Mouse (Mus musculus) embryonic facial prominence, embryonic 15.5 days (tissue): ENCODE data around the gene Ropn1l. TPM values are rescaled to one million over a fixed set of nuclear protein-coding genes. Genes with fewer than 3 reads are reported as not detected.

ENCODE experiments used
- ATAC-seq: fragments of 200-750 bp; cut with Nextera tagmentation; 2 replicates; pipeline ENCODE4 v1.8.0; 2017; ENCODE audit warnings: low read depth, moderate TSS enrichment; ENCODE audit not compliant: insufficient number of reproducible peaks, low FRiP score, low TSS enrichment
- H3K27ac ChIP-seq: fragments of 300-500 bp; sonication (generic); replicated peaks from 2 replicates; pipeline ENCODE4 v1.5.1; 2015; ENCODE audit warnings: mild to moderate bottlenecking, inconsistent platforms
- H3K27me3 ChIP-seq: fragments of 300-500 bp; sonication (generic); 2 replicates; pipeline ENCODE4 v1.6.1; 2015; ENCODE audit warnings: inconsistent platforms
- H3K36me3 ChIP-seq: fragments of 300-500 bp; sonication (generic); 2 replicates; pipeline ENCODE4 v1.6.1; 2015; ENCODE audit warnings: mild to moderate bottlenecking, inconsistent platforms
- H3K4me1 ChIP-seq: fragments of 300-500 bp; sonication (generic); 2 replicates; pipeline ENCODE4 v1.6.1; 2015; ENCODE audit warnings: inconsistent platforms
- H3K4me2 ChIP-seq: fragments of 300-500 bp; sonication (generic); replicated peaks from 2 replicates; pipeline ENCODE4 v1.6.1; 2015; ENCODE audit warnings: mild to moderate bottlenecking, inconsistent platforms
- H3K4me3 ChIP-seq: fragments of 300-500 bp; sonication (generic); replicated peaks from 2 replicates; pipeline ENCODE4 v1.5.1; 2015; ENCODE audit warnings: mild to moderate bottlenecking, inconsistent platforms
- H3K9ac ChIP-seq: fragments of 300-500 bp; sonication (generic); 2 replicates; pipeline ENCODE4 v1.6.1; 2015; ENCODE audit warnings: inconsistent platforms
- H3K9me3 ChIP-seq: fragments of 300-500 bp; sonication (generic); replicated peaks from 2 replicates; pipeline ENCODE4 v1.6.1; 2016; ENCODE audit warnings: inconsistent platforms
- WGBS: fragments of 180-500 bp; shearing (Covaris S2); methylation state at CpG from one replicate; pipeline ENCODE4 v1.1.7; 2015; 5-methylcytosine and 5-hydroxymethylcytosine counted together
- polyA plus RNA-seq: library from polyadenylated mRNA; unstranded; fragments of >200 nt; fragmentation: Nextera tagmentation; extraction: Ambion mirVana; gene quantifications from 2 replicates; pipeline ENCODE4 v1.2.1, GENCODE M21; 2015

Gene Ropn1l
- polyA plus RNA-seq, 1 experiment from 2014 or later = 5.8 TPM

DNA sequence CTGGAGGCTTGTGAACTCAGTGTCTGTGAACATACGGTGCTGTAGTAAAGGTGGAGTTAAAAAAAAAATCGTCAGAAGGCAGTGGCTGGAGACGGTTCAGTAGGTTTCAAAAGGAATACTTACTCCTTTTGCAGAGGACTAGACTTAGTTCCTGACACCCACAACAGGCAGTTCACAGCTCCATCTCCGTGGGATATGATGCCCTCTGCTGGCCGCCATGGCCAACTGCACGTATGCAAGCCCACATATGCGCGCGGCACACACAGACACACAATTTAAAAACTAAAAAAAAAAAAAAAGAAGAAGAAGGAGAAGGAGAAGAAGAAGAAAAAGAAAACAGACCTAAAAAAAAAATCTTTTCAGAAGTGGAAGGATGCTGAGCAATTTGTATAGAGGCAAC lies 34.5 kb downstream of the Ropn1l start:
- no peak overlapping the region for H3K9ac ChIP-seq
- WGBS = 37% methylated on average over 9 of the region's 9 CpGs
- H3K4me2 ChIP-seq = no peak overlapping the region
- H3K27me3 ChIP-seq = no peaks in the 10 kb centered on the region
- no peaks in the 10 kb centered on the region for H3K4me1 ChIP-seq
- no peak for ATAC-seq
- H3K4me3 ChIP-seq = no peak overlapping the region
- H3K27ac ChIP-seq = no peak overlapping the region
- no peaks in the 10 kb centered on the region for H3K36me3 ChIP-seq
- H3K9me3 ChIP-seq = no peaks in the 10 kb centered on the region

GRCm38 (mm10) chr15:31418686-31419024 lies 34.9 kb downstream of the Ropn1l start:
- H3K27me3 ChIP-seq = no peaks in the 10 kb centered on the region
- H3K4me2 ChIP-seq = no peak overlapping the region
- WGBS = 35% methylated on average over 7 of the region's 7 CpGs
- H3K4me3 ChIP-seq = no peak overlapping the region
- no peak overlapping the region for H3K9ac ChIP-seq
- no peak overlapping the region for H3K27ac ChIP-seq
- no peak for ATAC-seq
- H3K4me1 ChIP-seq = no peaks in the 10 kb centered on the region
- H3K36me3 ChIP-seq = no peaks in the 10 kb centered on the region
- no peaks in the 10 kb centered on the region for H3K9me3 ChIP-seq

- H3K4me2 ChIP-seq = no peak overlapping the region
- no peaks in the 10 kb centered on the region for H3K4me1 ChIP-seq
- no peak overlapping the region for H3K4me3 ChIP-seq
- peak; percentile 54 for ATAC-seq
- 59% methylated on average over 21 of the region's 21 CpGs for WGBS
- H3K27me3 ChIP-seq = no peaks in the 10 kb centered on the region
- no peaks in the 10 kb centered on the region for H3K9me3 ChIP-seq
- H3K27ac ChIP-seq = no peak overlapping the region
- H3K9ac ChIP-seq = no peak overlapping the region
- H3K36me3 ChIP-seq = no peaks in the 10 kb centered on the region
These were observed 35.5 kb downstream of the Ropn1l start for GRCm38 (mm10) chr15:31417796-31418685.

- no peaks in the 10 kb centered on the region for H3K36me3 ChIP-seq
- 74% methylated on average over 6 of the region's 6 CpGs for WGBS
- no peak overlapping the region for H3K4me2 ChIP-seq
- no peak for ATAC-seq
- no peaks in the 10 kb centered on the region for H3K27me3 ChIP-seq
- no peak overlapping the region for H3K27ac ChIP-seq
- H3K4me1 ChIP-seq = no peaks in the 10 kb centered on the region
- H3K4me3 ChIP-seq = no peak overlapping the region
- H3K9me3 ChIP-seq = no peaks in the 10 kb centered on the region
- no peak overlapping the region for H3K9ac ChIP-seq
These were observed 36.1 kb downstream of the Ropn1l start for GRCm38 (mm10) chr15:31417409-31417795.

DNA sequence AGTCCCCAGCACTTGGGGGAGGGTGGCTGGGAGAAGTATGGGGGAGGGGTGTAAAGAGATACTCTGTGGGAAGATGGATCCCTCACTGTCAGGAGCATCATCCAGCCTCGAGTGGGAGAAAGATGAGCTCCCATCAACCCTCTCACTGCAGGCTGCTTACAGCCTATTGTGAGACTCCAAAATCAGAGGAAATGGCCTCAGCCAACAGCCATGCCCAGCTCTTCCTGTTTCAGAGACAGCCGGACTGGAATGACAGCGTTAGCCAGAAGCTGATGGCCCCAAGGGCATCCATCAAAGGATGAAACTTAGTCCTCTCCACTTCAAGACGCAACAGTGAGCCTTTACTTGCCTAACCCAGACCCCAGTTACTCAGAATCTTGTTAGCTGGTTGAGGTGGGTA lies 38.4 kb downstream of the Ropn1l start:
- WGBS = 54% methylated on average over 4 of the region's 4 CpGs
- no peak for ATAC-seq

GRCm38 (mm10) chr15:31414179-31414898 lies 39.2 kb downstream of the Ropn1l start:
- H3K4me3 ChIP-seq = no peak overlapping the region
- H3K9me3 ChIP-seq = no peaks in the 10 kb centered on the region
- ATAC-seq = no peak
- no peak overlapping the region for H3K9ac ChIP-seq
- no peaks in the 10 kb centered on the region for H3K4me1 ChIP-seq
- no peak overlapping the region for H3K27ac ChIP-seq
- H3K4me2 ChIP-seq = no peak overlapping the region
- no peaks in the 10 kb centered on the region for H3K27me3 ChIP-seq
- no peaks in the 10 kb centered on the region for H3K36me3 ChIP-seq
- 46% methylated on average over 6 of the region's 6 CpGs for WGBS

More for the DNA sequence above, 38.4 kb downstream of the Ropn1l start:
- Histone ChIP-seq H3K27ac (no peak overlapping the region), H3K4me3 (no peak overlapping the region), H3K27me3 (no peaks in the 10 kb centered on the region), H3K36me3 (no peaks in the 10 kb centered on the region), H3K4me2 (no peak overlapping the region), H3K4me1 (no peaks in the 10 kb centered on the region), H3K9me3 (no peaks in the 10 kb centered on the region), H3K9ac (no peak overlapping the region)

DNA sequence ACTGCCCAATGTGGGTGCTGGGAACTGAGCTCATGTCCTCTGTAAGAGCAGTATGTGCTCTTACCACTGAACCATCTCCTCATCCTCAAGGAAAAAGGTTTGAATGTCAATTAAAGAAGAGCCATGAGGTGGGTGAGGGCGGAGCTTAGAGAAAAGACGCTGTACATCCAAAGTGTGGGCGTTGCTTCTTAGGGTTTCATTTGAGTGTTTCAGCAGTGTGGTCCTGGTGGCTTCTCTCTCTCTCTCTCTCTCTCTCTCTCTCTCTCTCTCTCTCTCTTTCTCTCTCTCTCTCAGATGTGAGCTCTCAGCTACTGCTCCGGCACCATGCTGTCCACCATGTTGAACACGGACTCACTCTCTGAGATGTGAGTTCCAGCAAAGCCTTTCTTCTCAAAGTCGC lies 39.9 kb downstream of the Ropn1l start:
- no peak overlapping the region for H3K9ac ChIP-seq
- H3K4me3 ChIP-seq = no peak overlapping the region
- 88% methylated on average over 6 of the region's 6 CpGs for WGBS
- no peaks in the 10 kb centered on the region for H3K4me1 ChIP-seq
- H3K27ac ChIP-seq = no peak overlapping the region
- H3K27me3 ChIP-seq = no peaks in the 10 kb centered on the region
- no peaks in the 10 kb centered on the region for H3K36me3 ChIP-seq
- no peaks in the 10 kb centered on the region for H3K9me3 ChIP-seq
- H3K4me2 ChIP-seq = no peak overlapping the region
- no peak for ATAC-seq

GRCm38 (mm10) chr15:31412933-31413332 lies 40.6 kb downstream of the Ropn1l start:
- Histone ChIP-seq H3K9me3 (no peaks in the 10 kb centered on the region), H3K4me1 (no peaks in the 10 kb centered on the region), H3K9ac (no peak overlapping the region), H3K4me2 (no peak overlapping the region), H3K4me3 (no peak overlapping the region), H3K27ac (no peak overlapping the region), H3K36me3 (no peaks in the 10 kb centered on the region), H3K27me3 (no peaks in the 10 kb centered on the region)
- no peak for ATAC-seq
- WGBS = 33% methylated on average over 3 of the region's 3 CpGs

- H3K9me3 ChIP-seq = no peaks in the 10 kb centered on the region
- 70% methylated on average over 6 of the region's 6 CpGs for WGBS
- no peak overlapping the region for H3K27ac ChIP-seq
These were observed 41.1 kb downstream of the Ropn1l start for GRCm38 (mm10) chr15:31412436-31412835.

GRCm38 (mm10) chr15:31407490-31407889 lies 46.0 kb downstream of the Ropn1l start:
- Histone ChIP-seq H3K9ac (no peak overlapping the region), H3K4me3 (no peak overlapping the region), H3K4me1 (no peaks in the 10 kb centered on the region), H3K9me3 (no peaks in the 10 kb centered on the region), H3K27ac (no peak overlapping the region), H3K36me3 (no peaks in the 10 kb centered on the region), H3K27me3 (no peaks in the 10 kb centered on the region), H3K4me2 (no peak overlapping the region)
- ATAC-seq = no peak
- 76% methylated on average over 4 of the region's 4 CpGs for WGBS

More at GRCm38 (mm10) chr15:31412436-31412835, 41.1 kb downstream of the Ropn1l start:
- Histone ChIP-seq H3K4me1 (no peaks in the 10 kb centered on the region), H3K27me3 (no peaks in the 10 kb centered on the region), H3K4me2 (no peak overlapping the region), H3K4me3 (no peak overlapping the region), H3K9ac (no peak overlapping the region), H3K36me3 (no peaks in the 10 kb centered on the region)
- ATAC-seq = no peak

DNA sequence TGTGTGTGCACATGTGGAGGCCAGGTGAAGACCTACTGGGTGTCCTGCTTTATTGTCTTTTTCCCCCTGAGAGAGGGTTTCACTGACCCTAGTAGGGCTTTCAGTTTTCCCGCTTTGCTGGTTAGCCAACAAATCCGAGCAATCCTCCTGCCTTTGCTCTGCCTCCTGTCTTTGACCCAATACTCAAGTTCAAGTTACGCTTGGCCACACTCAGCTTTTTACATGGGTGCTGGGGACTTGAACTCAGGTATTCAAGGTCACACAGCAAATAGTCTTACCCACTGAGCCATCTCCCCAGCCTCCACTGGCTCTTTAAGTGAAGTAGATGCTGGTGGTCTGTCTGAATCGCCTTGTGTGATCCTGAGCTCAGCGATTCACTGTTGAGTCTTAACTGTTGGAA lies 46.7 kb downstream of the Ropn1l start:
- Histone ChIP-seq H3K4me2 (no peak overlapping the region), H3K9me3 (no peaks in the 10 kb centered on the region), H3K36me3 (no peaks in the 10 kb centered on the region), H3K4me3 (no peak overlapping the region), H3K27ac (no peak overlapping the region), H3K4me1 (no peaks in the 10 kb centered on the region), H3K27me3 (no peaks in the 10 kb centered on the region), H3K9ac (no peak overlapping the region)
- whole genome bisulfite sequencing = 84% methylated on average over 5 of the region's 5 CpGs
- no peak for ATAC-seq
